Mouse (Mus musculus) forelimb bud, embryonic 11.5 days (tissue): ENCODE measurements at regions not wholly inside any gene's neighbourhood (a gene's known extent, or its start where the extent isn't known, plus 50 kb on each side); places are given as distances from the start of the nearest gene placed in this dataset.
"Not testable (repeated sequence)": the region's sequence is repeated elsewhere in the genome, so short reads cannot be mapped to it uniquely, and the experiment has no call there.

Experiments used
- DNase-seq: peaks from one replicate; pipeline ENCODE4 v3.0.0-alpha.2; 2012; ENCODE audit warnings: low read depth, low spot score

DNA sequence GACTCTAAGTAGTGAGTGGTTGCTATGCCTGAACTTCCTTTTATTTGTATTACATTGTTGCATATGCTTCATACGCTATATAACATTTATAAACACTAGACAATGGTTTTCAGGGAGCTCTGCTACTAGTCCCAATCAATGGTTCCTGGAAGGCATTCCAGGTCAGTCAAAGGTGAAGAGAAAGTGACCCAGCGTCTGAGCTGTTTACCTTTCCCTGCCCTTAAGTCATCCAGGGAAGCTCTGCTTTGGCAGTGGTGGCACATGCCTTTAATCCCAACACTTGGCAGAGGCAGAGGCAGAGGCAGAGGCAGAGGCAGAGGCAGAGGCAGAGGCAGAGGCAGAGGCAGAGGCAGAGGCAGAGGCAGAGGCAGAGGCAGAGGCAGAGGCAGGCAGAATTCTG, 76.5 kb upstream of the Mpdz start:
- DNase-seq = not testable (repeated sequence)

DNA sequence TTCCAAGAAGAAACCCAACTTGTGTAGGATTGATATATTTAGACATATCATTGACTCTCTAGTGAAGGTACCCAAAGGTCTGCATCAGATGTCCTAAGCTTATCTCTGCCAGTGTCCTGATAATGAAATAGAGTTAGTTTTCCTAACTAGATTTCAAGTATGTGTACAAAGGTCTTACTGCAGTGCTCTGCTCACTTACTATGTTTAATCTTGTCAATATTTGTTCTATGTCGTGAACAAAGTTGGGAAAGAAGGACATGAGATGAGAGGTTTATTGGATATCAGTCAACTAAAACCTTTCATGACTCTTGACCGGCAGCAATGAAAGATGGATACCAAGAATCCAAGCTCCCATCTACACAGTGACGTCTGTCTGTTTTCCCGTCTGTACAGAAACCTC, 71.9 kb upstream of the Mpdz start:
- DNase-seq = no peak

DNA sequence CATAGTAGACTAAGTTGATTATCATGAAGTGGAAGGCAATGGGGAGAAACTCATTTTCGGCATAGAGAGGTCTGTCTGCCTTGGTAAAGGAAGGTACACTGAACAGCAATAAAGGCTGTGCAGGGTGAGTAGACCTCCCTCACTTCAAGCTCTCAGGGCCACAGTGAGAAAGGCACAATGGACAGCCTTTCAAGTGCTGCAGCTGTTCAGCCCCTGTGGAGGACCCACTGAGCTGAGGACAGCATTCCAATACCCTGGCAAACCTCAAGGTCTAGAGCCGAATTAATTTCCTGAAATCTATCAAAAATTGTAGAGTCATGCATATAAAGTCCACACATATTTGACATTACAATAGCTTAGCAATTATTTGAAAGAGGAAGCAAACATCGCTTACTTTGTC, 69.8 kb upstream of the Mpdz start:
- no peak for DNase-seq

DNA sequence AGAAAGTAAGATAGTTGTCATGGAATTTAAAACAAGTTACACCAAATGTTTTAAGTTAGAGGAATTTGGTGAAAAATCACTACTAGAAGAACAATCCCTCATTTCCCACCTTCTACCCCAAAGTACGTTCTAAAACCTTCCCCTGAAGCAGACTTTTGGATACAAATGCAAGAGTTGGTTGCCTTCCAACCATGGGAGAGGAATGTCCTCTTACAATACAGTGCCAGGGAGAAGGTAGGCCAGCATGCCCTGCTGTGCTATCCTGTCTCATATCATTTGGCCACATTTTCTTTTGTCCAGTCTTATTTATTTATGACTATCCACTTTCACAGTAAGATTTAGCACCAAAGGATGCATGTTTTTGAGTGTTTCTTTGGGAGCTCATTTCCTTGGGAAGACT, 66.2 kb upstream of the Mpdz start:
- no peak for DNase-seq

DNA sequence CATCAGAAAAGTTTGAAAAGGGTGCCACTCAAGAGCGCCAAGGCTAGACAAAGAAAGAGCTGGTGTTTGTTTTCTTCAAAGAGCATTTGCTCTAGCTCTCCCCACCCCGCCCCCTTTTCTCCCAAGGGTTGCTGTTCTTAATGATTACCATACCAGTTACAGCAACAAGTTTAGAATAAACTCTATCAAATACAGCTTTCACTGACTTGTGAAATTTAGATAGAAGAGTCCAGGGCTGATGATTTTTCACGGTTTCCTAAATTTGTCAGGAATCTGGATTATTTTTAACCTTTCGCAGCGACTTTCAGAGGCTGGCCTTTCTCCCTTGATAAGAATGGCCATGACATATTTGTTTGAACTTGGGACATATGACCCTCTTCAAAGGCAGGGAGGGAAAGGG, 64.2 kb upstream of the Mpdz start:
- DNase-seq = no peak

DNA sequence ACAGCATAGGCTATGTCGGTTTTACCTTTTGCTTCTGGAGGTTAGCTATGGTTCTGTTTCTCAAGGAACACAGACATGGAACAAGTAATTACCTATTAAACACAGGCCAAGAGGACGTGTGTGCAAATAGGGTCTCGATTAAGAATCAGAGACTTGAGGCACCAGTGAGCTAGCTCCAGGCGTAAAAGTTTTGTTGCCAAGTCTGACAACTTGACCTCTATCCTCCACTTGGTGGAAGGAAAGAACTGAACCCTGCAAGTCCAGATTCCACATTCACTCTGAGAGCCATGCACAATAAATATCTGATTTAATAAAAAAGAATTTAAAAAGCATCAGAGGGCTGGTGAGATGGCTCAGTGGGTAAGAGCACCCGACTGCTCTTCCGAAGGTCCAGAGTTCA, 63.7 kb upstream of the Mpdz start:
- no peak for DNase-seq

DNA sequence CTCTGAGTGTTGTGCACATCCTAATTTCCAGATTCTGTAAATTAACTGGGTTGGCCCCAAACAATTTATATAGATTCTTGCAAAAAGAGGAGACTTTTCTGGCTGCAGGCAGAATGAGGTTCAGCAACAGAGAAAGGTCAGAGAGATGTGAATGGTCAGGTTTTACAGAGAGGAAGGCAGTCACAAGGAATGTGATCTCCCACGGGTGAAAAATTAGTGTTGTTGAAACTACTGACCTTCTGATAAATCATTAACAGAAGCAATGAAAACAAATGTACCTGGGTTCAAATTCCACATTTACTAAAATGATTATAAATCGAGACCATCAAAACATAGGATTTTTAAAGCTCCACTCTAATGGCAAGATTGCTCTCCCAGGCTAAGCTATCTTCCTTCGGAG, 62.5 kb upstream of the Mpdz start:
- no peak for DNase-seq

DNA sequence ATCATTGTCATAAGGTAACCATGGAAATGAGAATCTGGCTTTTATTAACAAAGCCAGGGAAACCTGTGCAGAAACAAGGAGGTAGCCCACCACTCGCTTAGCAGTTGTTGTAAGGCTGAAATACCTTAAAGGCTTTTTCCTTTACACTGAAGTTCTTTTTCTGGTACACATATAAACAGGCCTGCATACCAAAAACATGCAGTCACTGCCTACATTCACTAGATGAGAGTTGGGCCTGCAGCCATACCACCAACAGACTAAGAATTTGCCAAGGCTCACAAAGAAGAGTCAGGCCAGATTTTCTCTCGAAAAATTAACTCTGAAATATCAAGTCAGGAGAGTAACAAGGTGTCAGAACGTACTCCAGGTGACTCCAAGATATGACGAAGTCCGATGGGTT, 61.3 kb upstream of the Mpdz start:
- DNase-seq = no peak

DNA sequence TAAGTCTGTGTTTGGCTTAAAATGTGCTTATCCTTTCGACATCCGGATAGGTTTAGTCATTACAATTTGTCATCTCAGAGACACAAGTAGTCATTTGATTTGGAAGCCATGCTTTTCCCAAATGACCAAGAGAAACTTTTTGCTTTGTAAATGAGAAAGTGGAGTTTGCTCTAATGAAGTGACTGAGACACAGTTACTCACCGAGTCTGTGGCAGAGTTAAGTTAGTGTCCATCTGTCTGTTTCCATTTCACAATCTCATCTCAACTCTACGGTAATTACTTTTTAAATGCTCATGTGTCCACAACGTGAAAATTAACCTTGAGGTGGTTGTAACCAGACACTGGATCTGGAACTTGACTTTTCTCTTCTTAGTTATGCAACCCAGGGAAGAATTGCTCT, 59.2 kb upstream of the Mpdz start:
- DNase-seq = no peak

DNA sequence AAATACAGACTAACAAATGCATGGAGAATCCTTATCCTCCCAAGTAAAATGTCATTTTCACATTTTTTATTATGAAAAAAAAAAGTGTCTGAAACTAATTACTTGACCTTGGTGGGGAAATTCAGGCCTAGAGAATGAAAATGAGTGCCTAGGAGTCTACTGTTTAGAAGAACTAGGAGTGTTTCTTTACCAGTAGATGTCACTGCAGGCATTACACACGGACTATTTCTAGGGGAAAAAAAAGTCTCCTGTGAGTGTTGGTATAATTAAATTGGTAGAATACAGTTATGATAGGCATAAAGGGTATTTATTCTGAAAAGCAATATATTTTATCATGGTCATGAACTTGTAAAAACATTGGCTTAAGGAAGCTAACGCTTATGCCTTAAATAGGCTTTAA, 55.5 kb upstream of the Mpdz start:
- DNase-seq = no peak

DNA sequence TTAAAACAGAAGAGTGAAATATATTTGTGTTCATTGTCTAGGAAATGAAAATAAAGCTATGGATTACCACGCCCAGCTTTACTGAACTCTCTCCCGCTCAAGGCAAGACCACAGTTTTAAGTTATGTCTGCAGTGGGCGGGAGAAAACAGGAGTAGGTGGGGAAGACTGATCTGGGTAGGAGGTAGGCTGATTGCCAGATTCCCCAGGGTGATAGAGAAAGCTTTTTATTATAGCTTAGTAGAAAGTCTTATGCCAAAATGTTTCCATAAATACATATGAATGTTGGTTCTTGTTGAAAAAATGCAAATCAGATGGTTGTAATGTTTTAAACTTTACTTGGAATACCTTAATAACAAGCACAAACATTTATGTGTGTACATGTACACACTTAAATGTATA, 50.2 kb upstream of the Mpdz start:
- DNase-seq = no peak
